9 mouse cellular contexts compared by ENCODE assay signal in the genomic region with DNA sequence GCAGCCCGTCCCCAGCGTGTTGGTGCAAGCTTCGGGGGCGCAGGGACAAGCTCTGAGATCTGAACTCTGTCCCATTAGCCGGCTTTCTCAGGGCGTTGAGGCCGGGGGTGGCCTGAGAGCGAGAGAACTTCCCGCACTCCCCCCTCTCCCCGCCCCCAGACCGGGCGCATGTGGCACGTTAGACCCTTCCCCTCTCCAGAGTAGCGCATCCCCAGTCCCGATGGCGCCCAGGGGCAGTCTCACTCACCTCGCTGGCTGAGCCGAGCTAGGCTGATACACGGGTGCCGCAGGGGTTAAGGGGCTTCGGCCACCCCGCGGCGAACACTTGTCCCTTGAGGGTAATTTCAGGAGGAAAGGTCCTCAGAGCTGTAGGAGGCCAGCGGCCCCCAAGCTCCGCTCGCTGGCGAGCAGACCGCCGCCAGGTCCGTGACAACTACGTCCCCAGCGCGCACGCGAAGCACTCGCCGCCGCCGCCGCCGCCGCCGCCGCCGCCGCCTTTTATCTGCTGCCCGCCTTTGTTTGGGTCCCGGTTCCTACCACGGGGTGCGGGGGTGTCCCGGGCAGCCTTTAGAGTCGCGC. TPM values are rescaled to one million over a fixed set of nuclear protein-coding genes. Genes with fewer than 3 reads are reported as not detected.
DNase-seq lines count a peak whose midpoint lies in the region; ATAC-seq and TF ChIP-seq lines count a peak whose summit lies in the region.
"Had no signal": no experiment of that assay in that cellular context is flagged by ENCODE, and none has a peak within 500 bp of the region (broad histone marks: within the 10 kb centered on the region; RNA-seq: fewer than 3 reads in every experiment).

TSS of gene Disp3 (minus strand) at position 490 of the 579 bp plus-strand sequence.

- no peak for TF ChIP-seq CTCF in brain, embryonic 14.5 days (IDR thresholded peaks at IDR 0.05; ENCODE audit: borderline replicate concordance, extremely low read depth, insufficient read depth, insufficient read length)
- no peak for TF ChIP-seq CTCF in liver, embryonic 14.5 days (IDR thresholded peaks at IDR 0.05; ENCODE audit: low read depth)

- H3K9me3 ChIP-seq in heart, embryonic 12.5 days (replicated peaks), result no peaks in the 10 kb centered on the region
- no peaks in the 10 kb centered on the region for H3K9me3 ChIP-seq in hindbrain, embryonic 15.5 days
- H3K9me3 ChIP-seq in liver, embryonic 14.5 days (ENCODE audit: control insufficient read depth, low read length), result no peaks in the 10 kb centered on the region

- peaks cover 8% of the 10 kb centered on the region for H3K4me1 ChIP-seq in heart, embryonic 12.5 days (replicated peaks)
- peaks cover 78% of the 10 kb centered on the region for H3K4me1 ChIP-seq in hindbrain, embryonic 15.5 days (replicated peaks)
- H3K4me1 ChIP-seq in liver, embryonic 14.5 days (replicated peaks; ENCODE audit: control insufficient read depth in 2 of 2, insufficient read depth in 2 of 2, low read length in 1 of 2), result no peaks in the 10 kb centered on the region

- no peak for DNase-seq in heart, postnatal 36 days
- DNase-seq in brain, embryonic 14.5 days (ENCODE audit: low read depth), result no peak
- no peak for DNase-seq in liver, embryonic 14.5 days (ENCODE audit: low read depth in 3 of 3, low spot score in 3 of 3)
- no peak for DNase-seq in spleen, postnatal 10 days (ENCODE audit: low spot score in 2 of 2)
- no peak for DNase-seq in adrenal gland, adult 18-20 months (ENCODE audit: low spot score in 2 of 2)
- no peak for DNase-seq in cerebellum, postnatal 10 days

- intact Hi-C loops in heart, postnatal 36 days (cut with DNase I), result loop anchor here (5.0 kb wide), 1 partner anchor 145 kb away; no protein-coding TSS in a partner anchor

- peak within 1 kb of the TSS; percentile 67 for H3K4me2 ChIP-seq in heart, embryonic 12.5 days
- H3K4me2 ChIP-seq in hindbrain, embryonic 15.5 days, result peak within 1 kb of the TSS; percentile 71
- H3K4me2 ChIP-seq in liver, embryonic 14.5 days (ENCODE audit: low read depth), result peak within 1 kb of the TSS; percentile 33

- no peak within 1 kb of the TSS for H3K9ac ChIP-seq in heart, embryonic 12.5 days
- peak within 1 kb of the TSS; percentile 68 for H3K9ac ChIP-seq in hindbrain, embryonic 15.5 days
- no peak within 1 kb of the TSS for H3K9ac ChIP-seq in liver, embryonic 14.5 days (replicated peaks)

- TF ChIP-seq EP300 in liver, embryonic 14.5 days (IDR thresholded peaks at IDR 0.05; ENCODE audit: low read depth), result no peak

- peak within 1 kb of the TSS; percentile 42 for H3K4me3 ChIP-seq in heart, embryonic 12.5 days
- peak within 1 kb of the TSS; percentile 57 for H3K4me3 ChIP-seq in hindbrain, embryonic 15.5 days
- peak within 1 kb of the TSS in 1 of 2 experiments; percentile 17; a peak in 1 of 4 replicates for H3K4me3 ChIP-seq in liver, embryonic 14.5 days (ENCODE audit: insufficient read depth in 1 of 2, low read depth in 2 of 2, low read length in 2 of 2)

- no peak for ATAC-seq in heart, embryonic 12.5 days (ENCODE audit: insufficient number of reproducible peaks, low FRiP score)
- ATAC-seq in hindbrain, embryonic 15.5 days (ENCODE audit: low FRiP score, low read depth), result peak; percentile 65
- no peak for ATAC-seq in liver, embryonic 14.5 days (ENCODE audit: insufficient read depth)

- H3K36me3 ChIP-seq in heart, embryonic 12.5 days, result no peaks in the 10 kb centered on the region
- H3K36me3 ChIP-seq in hindbrain, embryonic 15.5 days, result no peaks in the 10 kb centered on the region
- no peaks in the 10 kb centered on the region for H3K36me3 ChIP-seq in liver, embryonic 14.5 days (replicated peaks; ENCODE audit: control insufficient read depth, insufficient read depth, low read depth)

- H3K27me3 ChIP-seq in heart, embryonic 12.5 days (replicated peaks), result peaks cover 70% of the 10 kb centered on the region
- H3K27me3 ChIP-seq in hindbrain, embryonic 15.5 days, result no peaks in the 10 kb centered on the region
- H3K27me3 ChIP-seq in liver, embryonic 14.5 days (ENCODE audit: control insufficient read depth, insufficient read depth, low read length), result peaks cover 21% of the 10 kb centered on the region

- H3K27ac ChIP-seq in heart, embryonic 12.5 days (ENCODE audit: poor library complexity, severe bottlenecking), result no peak within 1 kb of the TSS
- peak within 1 kb of the TSS; percentile 77 for H3K27ac ChIP-seq in hindbrain, embryonic 15.5 days (replicated peaks)
- no peak within 1 kb of the TSS for H3K27ac ChIP-seq in liver, embryonic 14.5 days

- 3% methylated on average over 40 of the region's 54 CpGs for WGBS in heart, embryonic 12.5 days
- under 1% methylated on average over 54 of the region's 54 CpGs for WGBS in hindbrain, embryonic 15.5 days
- WGBS in liver, embryonic 14.5 days (ENCODE audit: insufficient replicate concordance), result 2% methylated on average over 51 of the region's 54 CpGs

- TF ChIP-seq POLR2A in brain, embryonic 14.5 days (IDR thresholded peaks at IDR 0.05; ENCODE audit: borderline replicate concordance, extremely low read depth, insufficient read depth, insufficient read length, poor library complexity, severe bottlenecking), result peak; percentile 70; the same call in 1 of the 2 replicates

RNA-seq across cellular contexts. Expression of gene Disp3, which starts in this region (rescaled TPM):
- 0.10 TPM in 1 of 2 replicates, not detected in the other for polyA plus RNA-seq in heart, embryonic 12.5 days (2016; fragmentation: Nextera tagmentation; extraction: Ambion mirVana)
- not detected for total RNA-seq in heart, postnatal 36 days (2021)
- polyA plus RNA-seq in brain, embryonic 14.5 days (2012; rRNA removed), result 25.2 and 28.4 TPM in 2 replicates
- polyA plus RNA-seq in hindbrain, embryonic 15.5 days (2015; fragmentation: Nextera tagmentation; extraction: Ambion mirVana), result 13.3 and 15.3 TPM in 2 replicates
- 0.04 TPM in 1 of 2 replicates, not detected in the other for polyA plus RNA-seq in liver, embryonic 14.5 days (2012; rRNA removed)
- not detected in 2 replicates for polyA plus RNA-seq in liver, embryonic 14.5 days (2014; fragmentation: Nextera tagmentation; extraction: Ambion mirVana)
- total RNA-seq in adrenal gland, adult 18-20 months (2021), result 1 to 10 TPM in 1 of 2 experiments, under 1 TPM in 1; 0.10 to 1.3 TPM
- total RNA-seq: MEL had no signal

Comparison
In these comparisons a context has a peak if more than half of its experiments do, and no peak if none do; other contexts are left out.
1. RNA of gene Disp3 (polyA plus RNA-seq): 25.2 to 28.4 TPM in brain, embryonic 14.5 days and 13.3 to 15.3 TPM in hindbrain, embryonic 15.5 days; 0.10 TPM in heart, embryonic 12.5 days and 0.04 TPM in liver, embryonic 14.5 days; every median in the first group is over 10 times any median in the second.
2. Peak in every context shown above with its lines, with median percentiles within 50 percentile points of each other: H3K4me2 ChIP-seq.